In genomic region chr4:87759625-87760024, GRCm38 (mm10) we compare ENCODE assay signal across 21 mouse cellular contexts.
A peak's percentile ranks its signal among the peaks of the same experiment; 100 is the strongest.
DNase-seq lines count a peak whose midpoint lies in the region; ATAC-seq lines count a peak whose summit lies in the region.
"Had no signal": no experiment of that assay in that cellular context is flagged by ENCODE, and none has a peak within 500 bp of the region (broad histone marks: within the 10 kb centered on the region; RNA-seq: fewer than 3 reads in every experiment).

No protein-coding gene starts in this region.

- no peak overlapping the region for H3K4me3 ChIP-seq in lung, embryonic 16.5 days (ENCODE audit: low read length)
- no peak overlapping the region for H3K4me3 ChIP-seq in midbrain, embryonic 11.5 days (ENCODE audit: low read depth, low read length)
- H3K4me3 ChIP-seq in midbrain, embryonic 14.5 days (replicated peaks; ENCODE audit: low read depth, low read length) = no peak overlapping the region

- no peaks in the 10 kb centered on the region for H3K36me3 ChIP-seq in lung, embryonic 16.5 days (ENCODE audit: control insufficient read depth, insufficient read depth, low read length)
- no peaks in the 10 kb centered on the region for H3K36me3 ChIP-seq in midbrain, embryonic 11.5 days (ENCODE audit: control insufficient read depth, insufficient read depth, low read length)
- H3K36me3 ChIP-seq in midbrain, embryonic 14.5 days (ENCODE audit: control insufficient read depth, insufficient read depth, low read length) = no peaks in the 10 kb centered on the region
- H3K36me3 ChIP-seq: G1E had no signal

- no peak for ATAC-seq in lung, embryonic 16.5 days (ENCODE audit: low read depth)
- ATAC-seq in midbrain, embryonic 11.5 days (ENCODE audit: low FRiP score) = no peak
- no peak for ATAC-seq in midbrain, embryonic 14.5 days (ENCODE audit: low FRiP score, low TSS enrichment)
- ATAC-seq: activated CD4-positive, CD25-positive, alpha-beta regulatory T cell, adult 4 months; CD4-positive, CD25-positive, alpha-beta regulatory T cell, adult 4 months; Patski had no signal

- 71% methylated on average over 2 of the region's 2 CpGs for WGBS in lung, embryonic 16.5 days
- 87% methylated on average over 2 of the region's 2 CpGs for WGBS in midbrain, embryonic 11.5 days
- 91% methylated on average over 2 of the region's 2 CpGs for WGBS in midbrain, embryonic 14.5 days

- H3K4me1 ChIP-seq in lung, embryonic 16.5 days (replicated peaks; ENCODE audit: control insufficient read depth, insufficient read depth, low read length) = peaks cover 8% of the 10 kb centered on the region; the same call in 1 of the 2 replicates
- H3K4me1 ChIP-seq in midbrain, embryonic 11.5 days (ENCODE audit: control insufficient read depth, insufficient read depth, low read length) = no peaks in the 10 kb centered on the region
- no peaks in the 10 kb centered on the region for H3K4me1 ChIP-seq in midbrain, embryonic 14.5 days (ENCODE audit: control insufficient read depth, insufficient read depth, low read length)

- no peak overlapping the region for H3K4me2 ChIP-seq in lung, embryonic 16.5 days (ENCODE audit: low read depth, low read length)
- no peak overlapping the region for H3K4me2 ChIP-seq in midbrain, embryonic 11.5 days
- no peak overlapping the region for H3K4me2 ChIP-seq in midbrain, embryonic 14.5 days (ENCODE audit: low read length)

- H3K9me3 ChIP-seq in lung, embryonic 16.5 days (ENCODE audit: control insufficient read depth, low read length) = no peaks in the 10 kb centered on the region; the same call in 1 of the 2 replicates
- H3K9me3 ChIP-seq in midbrain, embryonic 11.5 days (ENCODE audit: control insufficient read depth, low read length) = no peaks in the 10 kb centered on the region
- H3K9me3 ChIP-seq in midbrain, embryonic 14.5 days (ENCODE audit: control insufficient read depth, low read length) = no peaks in the 10 kb centered on the region

- peak; percentile 76 for DNase-seq in heart, adult 11 months
- no peak for DNase-seq in heart, postnatal 4 days
- DNase-seq in lung, postnatal 25 days (ENCODE audit: low spot score) = no peak
- peak; percentile 53 for DNase-seq in midbrain, embryonic 11.5 days (ENCODE audit: low spot score, missing footprints)
- no peak for DNase-seq in midbrain, embryonic 14.5 days
- DNase-seq: adrenal gland, adult 2 months; adrenal gland, adult 8-10 months; adrenal gland, postnatal 10 days; adrenal gland, postnatal 14 days; adrenal gland, postnatal 25 days; adrenal gland, postnatal 36 days; B cell, adult 2 months; cerebellum, adult 11 months; cerebellum, adult 11-12 months; cerebellum, adult 18-20 months had no signal

- no peaks in the 10 kb centered on the region for H3K27me3 ChIP-seq in lung, embryonic 16.5 days (ENCODE audit: control insufficient read depth, insufficient read depth, low read depth, low read length)
- no peaks in the 10 kb centered on the region for H3K27me3 ChIP-seq in midbrain, embryonic 11.5 days (ENCODE audit: control insufficient read depth, insufficient read depth, low read length)
- no peaks in the 10 kb centered on the region for H3K27me3 ChIP-seq in midbrain, embryonic 14.5 days (ENCODE audit: control insufficient read depth, insufficient read depth, low read length)
- H3K27me3 ChIP-seq: CH12.LX, Patski had no signal

- H3K27ac ChIP-seq in lung, embryonic 16.5 days (ENCODE audit: low read length) = peak overlapping the region; percentile 17
- no peak overlapping the region for H3K27ac ChIP-seq in midbrain, embryonic 11.5 days (ENCODE audit: low read depth, low read length)
- H3K27ac ChIP-seq in midbrain, embryonic 14.5 days (replicated peaks; ENCODE audit: low read depth, low read length) = no peak overlapping the region

- no peak overlapping the region for H3K9ac ChIP-seq in lung, embryonic 16.5 days (ENCODE audit: low read length)
- no peak overlapping the region for H3K9ac ChIP-seq in midbrain, embryonic 11.5 days (ENCODE audit: low read length)
- H3K9ac ChIP-seq in midbrain, embryonic 14.5 days (replicated peaks; ENCODE audit: low read length) = no peak overlapping the region

Comparison
In these comparisons a context has a peak if more than half of its experiments do, and no peak if none do; other contexts are left out.
1. DNase-seq: peak in heart, adult 11 months (single experiment) and midbrain, embryonic 11.5 days (single experiment); none in heart, postnatal 4 days (single experiment), lung, postnatal 25 days (single experiment) and midbrain, embryonic 14.5 days (single experiment).